Mouse (Mus musculus): ENCODE data around the gene Ivns1abp.
"Not testable (repeated sequence)": the region's sequence is repeated elsewhere in the genome, so short reads cannot be mapped to it uniquely, and the experiment has no call there.

Gene Ivns1abp

GRCm38 (mm10) chr1:151342311-151342710 is 2.0 kb upstream of the Ivns1abp start:
- no peak for DNase-seq (ENCODE audit: low read depth)

- DNase-seq (ENCODE audit: low read depth), result no peak
These were observed 1.3 kb upstream of the Ivns1abp start for GRCm38 (mm10) chr1:151342968-151343367.

GRCm38 (mm10) chr1:151343571-151344282 is 550 bp upstream of the Ivns1abp start:
- peak; percentile 37 for DNase-seq (ENCODE audit: low read depth)

GRCm38 (mm10) chr1:151345109-151345862 is 1.0 kb downstream of the Ivns1abp start:
- peak; percentile 86 for DNase-seq (ENCODE audit: low read depth)

GRCm38 (mm10) chr1:151345863-151346195 is 1.6 kb downstream of the Ivns1abp start:
- peak; percentile 29 for DNase-seq (ENCODE audit: low read depth)

GRCm38 (mm10) chr1:151346681-151347127 is 2.4 kb downstream of the Ivns1abp start:
- DNase-seq (ENCODE audit: low read depth), result peak; percentile 50

- not testable (repeated sequence) for DNase-seq (ENCODE audit: low read depth)
These were observed 4.0 kb downstream of the Ivns1abp start for GRCm38 (mm10) chr1:151348293-151348692.

DNA sequence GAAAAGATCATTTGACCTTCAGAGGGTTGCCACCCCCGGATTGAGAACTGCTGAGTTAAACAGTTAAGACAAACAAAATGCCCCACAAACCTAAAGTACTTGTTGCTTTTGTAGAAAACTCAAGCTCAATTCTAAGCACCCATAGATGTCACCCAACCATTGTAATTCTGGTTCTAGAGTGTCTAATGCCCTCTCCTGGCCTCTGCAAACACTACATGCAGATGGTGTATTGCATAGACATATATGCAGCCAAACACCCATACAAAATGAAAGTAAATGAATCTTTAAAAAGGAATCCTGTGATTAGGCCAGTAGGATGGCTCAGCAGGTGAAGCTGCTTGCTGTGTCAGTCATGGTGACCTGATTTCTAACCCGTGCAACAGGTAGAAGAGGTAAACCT is 8.6 kb downstream of the Ivns1abp start:
- peak; percentile 36 for DNase-seq (ENCODE audit: low read depth)

DNA sequence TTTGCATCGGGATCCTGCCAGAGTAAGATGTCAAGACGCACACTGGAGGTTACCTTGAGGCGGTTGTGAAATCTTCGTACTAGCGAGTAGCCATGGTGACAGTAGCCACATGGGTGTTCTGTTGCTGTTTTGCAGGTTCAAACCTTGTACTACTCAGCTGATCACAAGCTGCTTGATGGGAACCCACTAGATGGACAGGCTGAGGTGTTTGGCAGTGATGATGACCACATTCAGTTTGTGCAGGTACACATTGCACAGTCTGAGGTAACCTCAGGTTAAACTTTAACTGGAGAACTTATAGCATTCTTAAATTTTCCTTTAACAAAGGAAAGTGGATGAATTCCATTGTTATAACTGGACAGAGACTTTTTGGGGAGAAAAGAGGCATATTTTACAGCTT is 11.7 kb downstream of the Ivns1abp start:
- DNase-seq (ENCODE audit: low read depth), result no peak

DNA sequence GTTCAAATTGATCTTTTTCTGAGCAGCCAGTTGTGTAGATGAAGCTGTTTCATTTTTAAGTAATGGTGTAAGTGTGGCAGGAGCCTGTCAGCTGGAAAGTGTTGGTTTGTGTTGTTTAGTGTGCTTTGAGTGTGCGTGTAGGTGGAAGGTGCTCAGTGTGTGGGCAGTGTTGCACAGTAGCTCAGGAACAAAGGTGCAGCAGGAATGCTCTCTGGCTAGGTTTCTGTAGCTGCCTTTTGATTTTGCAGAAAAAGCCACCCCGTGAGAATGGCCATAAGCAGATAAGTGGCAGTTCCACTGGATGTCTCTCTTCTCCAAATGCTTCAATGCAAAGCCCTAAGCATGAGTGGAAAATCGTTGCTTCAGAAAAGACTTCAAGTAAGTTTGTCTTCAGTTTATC is 15.1 kb downstream of the Ivns1abp start:
- no peak for DNase-seq (ENCODE audit: low read depth)

DNA sequence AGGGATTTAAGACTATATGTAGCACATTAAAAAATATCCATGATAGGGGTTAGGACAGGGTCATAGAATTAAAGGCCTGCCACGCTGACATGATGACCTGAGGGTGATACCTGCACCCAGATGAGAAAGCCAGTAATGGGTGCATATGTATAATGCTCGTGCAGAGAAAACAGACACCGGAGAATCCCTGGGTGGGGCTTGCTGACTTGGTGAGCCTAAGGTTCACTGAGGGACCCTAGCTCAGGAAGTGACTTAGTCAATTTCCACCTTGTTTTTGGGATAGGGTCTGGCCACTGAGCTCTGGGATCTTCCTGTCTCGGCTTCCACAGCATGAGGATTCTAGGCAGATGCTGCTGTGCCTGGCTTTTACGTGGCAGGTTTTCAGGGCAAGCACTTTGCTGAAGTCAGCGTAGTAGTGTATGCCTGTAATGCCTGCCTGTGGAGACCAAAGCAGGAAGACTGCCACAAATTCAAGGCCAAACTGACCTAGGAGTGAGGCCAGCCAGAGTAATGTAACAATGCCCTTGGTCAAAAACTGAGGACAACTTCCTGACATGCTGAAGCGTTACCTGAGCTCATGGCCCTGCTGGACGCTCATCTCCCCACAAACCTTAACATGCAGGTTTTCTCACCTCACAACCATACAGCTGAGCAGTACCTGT is 22.8 kb downstream of the Ivns1abp start:
- DNase-seq (ENCODE audit: low read depth), result no peak

DNA sequence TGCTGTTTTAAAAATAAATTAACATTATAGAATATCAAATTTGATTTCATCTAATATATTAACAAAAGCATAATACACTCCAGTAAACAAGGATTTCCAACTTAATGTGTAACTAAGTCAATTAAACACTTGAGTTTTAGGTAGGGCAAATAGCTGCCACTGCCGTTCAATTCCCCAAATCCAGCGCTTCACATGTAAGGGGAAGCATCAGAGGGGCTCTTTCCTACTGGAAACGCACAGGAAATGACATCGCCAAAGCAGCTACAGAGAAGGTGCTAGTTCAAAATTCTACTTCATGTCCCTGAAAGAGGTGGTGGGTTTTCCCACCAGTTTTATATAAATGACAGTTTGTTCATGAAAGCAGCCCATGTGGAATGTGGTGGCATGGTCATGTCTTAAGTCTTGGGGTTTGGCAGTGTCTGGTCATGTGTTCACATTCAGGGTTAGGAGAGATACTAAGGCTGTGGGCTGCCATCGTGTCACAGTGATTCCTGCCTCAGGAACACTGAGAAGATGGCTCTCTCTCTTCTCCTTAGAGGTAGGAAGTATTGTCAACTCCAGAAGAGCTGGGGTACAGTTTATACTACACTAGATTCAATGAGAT is 23.5 kb downstream of the Ivns1abp start:
- DNase-seq (ENCODE audit: low read depth), result no peak

- no peak for DNase-seq (ENCODE audit: low read depth)
These were observed 24.2 kb downstream of the Ivns1abp start for GRCm38 (mm10) chr1:151368444-151368843.

DNA sequence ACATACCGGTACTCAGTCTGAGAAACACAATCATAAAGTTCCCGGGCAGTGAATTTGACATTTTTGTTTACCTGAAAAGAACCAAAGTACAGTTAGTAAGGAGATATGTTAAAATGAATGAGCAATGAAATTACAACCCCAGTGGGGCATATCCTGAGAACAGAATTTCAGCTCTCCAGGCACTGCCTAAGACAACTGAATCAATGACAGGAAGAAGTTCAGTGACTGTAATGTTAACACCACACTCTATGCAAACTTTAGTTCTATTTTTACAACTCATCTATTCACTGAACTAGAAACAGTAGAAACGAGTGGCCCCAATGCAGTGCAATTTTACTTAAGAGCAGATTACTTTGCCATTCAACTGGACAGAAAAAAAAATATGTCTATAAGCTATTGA is 26.3 kb downstream of the Ivns1abp start:
- no peak for DNase-seq (ENCODE audit: low read depth)

- DNase-seq (ENCODE audit: low read depth), result no peak
These were observed 27.3 kb downstream of the Ivns1abp start for GRCm38 (mm10) chr1:151371543-151371942.

DNA sequence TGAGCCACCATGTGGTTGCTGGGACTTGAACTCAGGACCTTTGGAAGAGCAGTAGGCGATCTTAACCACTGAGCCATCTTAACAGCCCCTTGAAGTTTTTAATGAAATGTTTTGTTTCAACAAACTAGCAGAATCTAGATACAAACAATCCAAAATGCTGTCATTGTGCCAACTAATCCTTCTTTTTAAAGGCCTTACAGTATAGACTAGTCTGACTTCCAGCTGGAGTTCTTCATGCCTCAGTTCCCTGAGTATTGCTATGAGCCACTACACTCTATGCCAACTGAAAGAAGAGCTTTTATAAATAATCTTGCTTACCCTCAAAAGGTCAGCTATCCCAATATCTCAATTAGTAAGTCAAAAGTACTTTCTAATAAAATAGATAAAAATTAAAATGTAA is 28.5 kb downstream of the Ivns1abp start:
- DNase-seq (ENCODE audit: low read depth), result no peak

DNA sequence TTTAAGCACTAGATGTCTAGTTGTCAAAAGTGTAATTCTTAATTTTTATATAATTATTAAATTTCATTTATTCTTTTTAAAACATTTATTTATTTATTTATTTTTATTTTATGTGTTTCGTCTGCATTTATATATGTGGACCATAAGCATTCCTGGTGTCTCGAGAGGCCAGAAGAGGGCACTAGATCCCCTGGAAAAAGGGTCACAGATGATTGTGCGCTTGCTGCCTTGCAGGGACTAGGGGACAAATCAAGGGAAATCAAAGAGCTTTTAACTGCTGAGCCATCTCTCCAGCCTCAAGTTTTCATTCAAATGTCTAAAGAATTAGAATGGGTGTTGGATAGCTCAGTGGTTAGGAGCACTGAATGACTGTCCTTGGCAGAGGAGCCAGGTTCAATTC is 33.1 kb downstream of the Ivns1abp start:
- no peak for DNase-seq (ENCODE audit: low read depth)

- DNase-seq (ENCODE audit: low read depth), result peak; percentile 10
These were observed 45.8 kb downstream of the Ivns1abp start for GRCm38 (mm10) chr1:151390029-151390428.

DNA sequence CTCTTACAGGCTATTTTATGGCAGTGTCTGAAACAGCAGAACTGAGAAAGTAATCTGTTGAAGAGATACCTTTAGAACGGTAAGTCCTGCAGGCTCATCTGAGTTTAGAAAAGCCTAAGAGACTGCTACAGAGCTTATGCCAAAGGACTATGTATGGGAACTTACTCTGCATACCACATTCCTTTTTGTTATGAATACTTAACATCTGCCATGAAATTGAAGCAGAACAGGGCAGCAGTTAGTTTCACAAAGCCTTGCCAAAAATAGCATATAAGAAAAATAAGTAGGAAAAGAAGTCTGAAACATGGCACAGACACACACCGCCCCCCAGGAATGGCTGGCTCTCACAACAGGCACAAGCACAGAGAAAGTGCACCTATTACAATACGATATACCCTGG is 65.5 kb downstream of the Ivns1abp start:
- no peak for DNase-seq (ENCODE audit: low read depth)

Measured in c-Kit-positive CD71-positive TER-119-negative erythroid progenitor cells, embryonic 14.5 days (primary cell).